Comparison of ENCODE assay signal across 14 mouse cellular contexts in the genomic region with DNA sequence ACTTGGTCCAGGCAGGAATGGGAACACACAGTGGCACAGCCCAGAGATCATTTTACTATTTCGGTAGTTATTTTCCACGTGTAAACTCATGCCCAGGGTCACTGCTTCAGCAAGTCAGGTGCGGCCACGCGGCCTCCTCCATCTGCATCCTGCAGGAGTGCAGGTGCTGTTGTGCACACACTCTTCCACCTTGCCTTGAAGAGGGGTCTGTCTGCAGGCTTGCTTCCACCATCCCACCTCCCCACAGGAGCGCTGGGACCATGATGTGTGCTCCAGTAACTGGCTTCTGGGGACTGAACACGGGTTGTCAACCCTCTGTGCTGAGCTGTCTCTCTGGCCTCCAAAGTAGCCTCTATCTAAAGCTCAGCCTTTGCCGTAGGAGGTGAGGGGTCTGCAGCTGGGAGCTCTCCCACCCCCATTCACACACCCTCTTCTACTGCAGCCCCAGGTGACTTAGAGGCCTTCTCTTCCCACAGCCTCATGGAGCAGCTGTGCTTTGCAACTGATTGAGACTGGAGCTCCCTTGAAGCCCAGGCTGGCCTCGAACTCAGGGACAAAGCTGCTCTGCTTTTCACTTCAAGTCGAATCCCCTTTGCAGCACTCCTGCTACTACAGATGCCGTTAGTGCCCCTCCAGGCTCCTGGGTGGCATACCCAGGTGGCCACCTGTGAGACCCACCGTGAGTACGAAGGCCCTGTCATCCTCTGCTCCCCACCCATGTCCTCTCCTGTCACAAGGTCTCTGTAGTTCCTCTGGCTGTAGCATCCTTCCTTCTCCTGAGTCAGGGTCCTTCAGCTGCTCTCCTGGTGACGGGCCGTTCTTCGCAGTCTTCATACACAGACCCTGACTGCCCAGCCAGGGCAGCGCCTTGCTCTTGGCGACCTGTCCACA. TPM values are rescaled to one million over a fixed set of nuclear protein-coding genes. Genes with fewer than 3 reads are reported as not detected.
DNase-seq lines count a peak whose midpoint lies in the region; ATAC-seq and TF ChIP-seq lines count a peak whose summit lies in the region.
"Had no signal": no experiment of that assay in that cellular context is flagged by ENCODE, and none has a peak within 500 bp of the region (broad histone marks: within the 10 kb centered on the region; RNA-seq: fewer than 3 reads in every experiment).

No protein-coding gene starts in this region.

- H3K27ac ChIP-seq in forebrain, embryonic 11.5 days (ENCODE audit: low read depth, low read length) = no peak overlapping the region
- no peak overlapping the region for H3K27ac ChIP-seq in forebrain, postnatal 0 days (ENCODE audit: low read depth, low read length)
- peak overlapping the region; percentile 18; the same call in 1 of the 2 replicates for H3K27ac ChIP-seq in midbrain, embryonic 15.5 days
- no peak overlapping the region for H3K27ac ChIP-seq in midbrain, embryonic 10.5 days (replicated peaks)
- no peak overlapping the region for H3K27ac ChIP-seq in embryonic facial prominence, embryonic 14.5 days (replicated peaks; ENCODE audit: low read depth, low read length)
- H3K27ac ChIP-seq in intestine, postnatal 0 days (ENCODE audit: low read depth, low read length) = no peak overlapping the region
- H3K27ac ChIP-seq: kidney, embryonic 15.5 days had no signal

- no peaks in the 10 kb centered on the region for H3K27me3 ChIP-seq in forebrain, embryonic 11.5 days (ENCODE audit: control insufficient read depth, insufficient read depth, low read length)
- no peaks in the 10 kb centered on the region for H3K27me3 ChIP-seq in forebrain, postnatal 0 days (ENCODE audit: insufficient read depth, low read length)
- no peaks in the 10 kb centered on the region for H3K27me3 ChIP-seq in midbrain, embryonic 15.5 days (replicated peaks)
- H3K27me3 ChIP-seq in midbrain, embryonic 10.5 days (ENCODE audit: low read depth, poor library complexity, severe bottlenecking) = no peaks in the 10 kb centered on the region
- H3K27me3 ChIP-seq in embryonic facial prominence, embryonic 14.5 days (replicated peaks; ENCODE audit: control insufficient read depth, insufficient read depth, low read length) = no peaks in the 10 kb centered on the region
- H3K27me3 ChIP-seq in intestine, postnatal 0 days (replicated peaks; ENCODE audit: control insufficient read depth, insufficient read depth, low read length) = no peaks in the 10 kb centered on the region
- H3K27me3 ChIP-seq: kidney, embryonic 15.5 days had no signal

- H3K4me3 ChIP-seq in forebrain, embryonic 11.5 days (ENCODE audit: low read depth, low read length) = no peak overlapping the region
- no peak overlapping the region for H3K4me3 ChIP-seq in forebrain, postnatal 0 days (ENCODE audit: low read depth, low read length)
- H3K4me3 ChIP-seq in midbrain, embryonic 15.5 days = no peak overlapping the region
- no peak overlapping the region for H3K4me3 ChIP-seq in midbrain, embryonic 10.5 days
- no peak overlapping the region for H3K4me3 ChIP-seq in embryonic facial prominence, embryonic 14.5 days (ENCODE audit: low read depth, low read length)
- no peak overlapping the region for H3K4me3 ChIP-seq in intestine, postnatal 0 days (ENCODE audit: low read depth, low read length)
- H3K4me3 ChIP-seq: kidney, embryonic 15.5 days had no signal

- ATAC-seq in forebrain, embryonic 11.5 days (replicated peaks; ENCODE audit: low FRiP score) = no peak
- no peak; the same call in 1 of the 2 replicates for ATAC-seq in forebrain, postnatal 0 days
- ATAC-seq in midbrain, embryonic 15.5 days (replicated peaks) = no peak; the same call in 1 of the 2 replicates
- 0 out of 2 replicates have a peak, but pooled peaks have one; percentile 2 for ATAC-seq in embryonic facial prominence, embryonic 14.5 days (ENCODE audit: low read depth)
- ATAC-seq in intestine, postnatal 0 days = 0 out of 2 replicates have a peak, but pooled peaks have one; percentile 6

- TF ChIP-seq CTCF in forebrain, postnatal 0 days (IDR thresholded peaks at IDR 0.05; ENCODE audit: low read depth) = no peak
- no peak for TF ChIP-seq CTCF in intestine, postnatal 0 days (IDR thresholded peaks at IDR 0.05; ENCODE audit: low read depth)

- WGBS in forebrain, embryonic 11.5 days = 86% methylated on average over 18 of the region's 18 CpGs
- 83% methylated on average over 18 of the region's 18 CpGs for WGBS in forebrain, postnatal 0 days
- 85% methylated on average over 18 of the region's 18 CpGs for WGBS in midbrain, embryonic 15.5 days
- 86% methylated on average over 18 of the region's 18 CpGs for WGBS in midbrain, embryonic 10.5 days
- WGBS in embryonic facial prominence, embryonic 14.5 days = 81% methylated on average over 18 of the region's 18 CpGs
- 82% methylated on average over 18 of the region's 18 CpGs for WGBS in intestine, postnatal 0 days

- no peak overlapping the region for H3K9ac ChIP-seq in forebrain, embryonic 11.5 days (ENCODE audit: low read length)
- no peak overlapping the region for H3K9ac ChIP-seq in forebrain, postnatal 0 days
- H3K9ac ChIP-seq in midbrain, embryonic 15.5 days = no peak overlapping the region
- H3K9ac ChIP-seq in embryonic facial prominence, embryonic 14.5 days (ENCODE audit: low read depth, low read length) = no peak overlapping the region
- no peak overlapping the region for H3K9ac ChIP-seq in intestine, postnatal 0 days (ENCODE audit: low read depth, low read length)
- H3K9ac ChIP-seq: kidney, embryonic 15.5 days; lung, embryonic 14.5 days had no signal

- H3K36me3 ChIP-seq in forebrain, embryonic 11.5 days (ENCODE audit: control insufficient read depth, insufficient read depth, low read length) = peaks cover 18% of the 10 kb centered on the region; the same call in 1 of the 2 replicates
- H3K36me3 ChIP-seq in forebrain, postnatal 0 days (ENCODE audit: insufficient read depth) = peaks cover 61% of the 10 kb centered on the region
- peaks cover 36% of the 10 kb centered on the region for H3K36me3 ChIP-seq in midbrain, embryonic 15.5 days (replicated peaks)
- H3K36me3 ChIP-seq in midbrain, embryonic 10.5 days = peaks cover 58% of the 10 kb centered on the region
- peaks cover 56% of the 10 kb centered on the region for H3K36me3 ChIP-seq in embryonic facial prominence, embryonic 14.5 days (ENCODE audit: control insufficient read depth, insufficient read depth, low read length)
- H3K36me3 ChIP-seq in intestine, postnatal 0 days (ENCODE audit: control insufficient read depth, insufficient read depth) = peaks cover 48% of the 10 kb centered on the region

- H3K4me2 ChIP-seq in forebrain, embryonic 11.5 days (ENCODE audit: low read depth, low read length, severe bottlenecking) = no peak overlapping the region
- H3K4me2 ChIP-seq in forebrain, postnatal 0 days (ENCODE audit: low read depth) = no peak overlapping the region
- H3K4me2 ChIP-seq in midbrain, embryonic 15.5 days = no peak overlapping the region
- H3K4me2 ChIP-seq in embryonic facial prominence, embryonic 14.5 days (ENCODE audit: low read depth, low read length) = no peak overlapping the region
- H3K4me2 ChIP-seq in intestine, postnatal 0 days (replicated peaks; ENCODE audit: low read depth) = no peak overlapping the region
- H3K4me2 ChIP-seq: heart, embryonic 11.5 days; kidney, embryonic 15.5 days; lung, embryonic 14.5 days had no signal

- H3K9me3 ChIP-seq in forebrain, embryonic 11.5 days (ENCODE audit: control insufficient read depth, low read length) = no peaks in the 10 kb centered on the region
- no peaks in the 10 kb centered on the region for H3K9me3 ChIP-seq in forebrain, postnatal 0 days (ENCODE audit: low read length)
- H3K9me3 ChIP-seq in midbrain, embryonic 15.5 days = no peaks in the 10 kb centered on the region
- H3K9me3 ChIP-seq in midbrain, embryonic 10.5 days (replicated peaks) = no peaks in the 10 kb centered on the region
- H3K9me3 ChIP-seq in embryonic facial prominence, embryonic 14.5 days (ENCODE audit: control insufficient read depth, low read length) = no peaks in the 10 kb centered on the region
- no peaks in the 10 kb centered on the region for H3K9me3 ChIP-seq in intestine, postnatal 0 days (ENCODE audit: control insufficient read depth)
- H3K9me3 ChIP-seq: kidney, embryonic 15.5 days had no signal

- peaks cover under 1% of the 10 kb centered on the region; the same call in 1 of the 2 replicates for H3K4me1 ChIP-seq in forebrain, embryonic 11.5 days (replicated peaks; ENCODE audit: control insufficient read depth, insufficient read depth, low read length)
- no peaks in the 10 kb centered on the region for H3K4me1 ChIP-seq in forebrain, postnatal 0 days (ENCODE audit: insufficient read depth)
- peaks cover 17% of the 10 kb centered on the region for H3K4me1 ChIP-seq in midbrain, embryonic 15.5 days
- H3K4me1 ChIP-seq in midbrain, embryonic 10.5 days = peaks cover 11% of the 10 kb centered on the region
- peaks cover 7% of the 10 kb centered on the region; the same call in 1 of the 2 replicates for H3K4me1 ChIP-seq in embryonic facial prominence, embryonic 14.5 days (ENCODE audit: control insufficient read depth, insufficient read depth, low read length)
- no peaks in the 10 kb centered on the region for H3K4me1 ChIP-seq in intestine, postnatal 0 days (replicated peaks; ENCODE audit: control insufficient read depth, insufficient read depth, low read length)

- DNase-seq in forebrain, embryonic 11.5 days (ENCODE audit: low spot score) = peak; percentile 54
- DNase-seq in forebrain, postnatal 0 days = no peak
- no peak for DNase-seq in midbrain, embryonic 10.5 days (ENCODE audit: low spot score)
- no peak for DNase-seq in embryonic facial prominence, embryonic 14.5 days (ENCODE audit: low spot score)
- DNase-seq in retina, embryonic 14.5 days (ENCODE audit: low spot score) = no peak
- DNase-seq in retina, postnatal 1 day = no peak

RNA-seq across cellular contexts. Expression of a gene that starts 8.4 kb away (rescaled TPM):
- 0.11 and 0.39 TPM in 2 replicates for polyA plus RNA-seq in forebrain, embryonic 11.5 days (2014; fragmentation: Nextera tagmentation; extraction: Ambion mirVana)
- total RNA-seq in forebrain, postnatal 0 days (2014; rRNA removed) = 0.15 TPM in 1 of 2 replicates, not detected in the other
- 0.08 and 0.09 TPM in 2 replicates for polyA plus RNA-seq in forebrain, postnatal 0 days (2015; fragmentation: Nextera tagmentation; extraction: Ambion mirVana)
- polyA plus RNA-seq in midbrain, embryonic 15.5 days (2015; fragmentation: Nextera tagmentation; extraction: Ambion mirVana) = 0.42 and 0.43 TPM in 2 replicates
- polyA plus RNA-seq in midbrain, embryonic 10.5 days (2016; fragmentation: Nextera tagmentation; extraction: Ambion mirVana) = 0.17 and 0.56 TPM in 2 replicates
- polyA plus RNA-seq in embryonic facial prominence, embryonic 14.5 days (2014; fragmentation: Nextera tagmentation; extraction: Ambion mirVana) = 1.8 and 1.9 TPM in 2 replicates
- polyA plus RNA-seq in intestine, postnatal 0 days (2015; fragmentation: Nextera tagmentation; extraction: Ambion mirVana) = 1.7 and 1.8 TPM in 2 replicates
- total RNA-seq: layer of hippocampus, adult 8-10 months had no signal

RNA-seq across cellular contexts. Expression of a gene that starts 9.2 kb away (rescaled TPM):
- polyA plus RNA-seq in forebrain, embryonic 11.5 days (2014; fragmentation: Nextera tagmentation; extraction: Ambion mirVana) = 276 and 285 TPM in 2 replicates
- total RNA-seq in forebrain, postnatal 0 days (2014; rRNA removed) = 1,323 and 1,444 TPM in 2 replicates
- 403 and 424 TPM in 2 replicates for polyA plus RNA-seq in forebrain, postnatal 0 days (2015; fragmentation: Nextera tagmentation; extraction: Ambion mirVana)
- polyA plus RNA-seq in midbrain, embryonic 15.5 days (2015; fragmentation: Nextera tagmentation; extraction: Ambion mirVana) = 351 and 370 TPM in 2 replicates
- polyA plus RNA-seq in midbrain, embryonic 10.5 days (2016; fragmentation: Nextera tagmentation; extraction: Ambion mirVana) = 174 and 180 TPM in 2 replicates
- polyA plus RNA-seq in embryonic facial prominence, embryonic 14.5 days (2014; fragmentation: Nextera tagmentation; extraction: Ambion mirVana) = 164 and 189 TPM in 2 replicates
- polyA plus RNA-seq in intestine, postnatal 0 days (2015; fragmentation: Nextera tagmentation; extraction: Ambion mirVana) = 236 and 241 TPM in 2 replicates

RNA-seq across cellular contexts. Expression of a gene that starts 23.1 kb away (rescaled TPM):
- polyA plus RNA-seq in forebrain, embryonic 11.5 days (2014; fragmentation: Nextera tagmentation; extraction: Ambion mirVana) = 7.3 and 7.4 TPM in 2 replicates
- not detected in 2 replicates for total RNA-seq in forebrain, postnatal 0 days (2014; rRNA removed)
- 9.3 and 16.4 TPM in 2 replicates for polyA plus RNA-seq in forebrain, postnatal 0 days (2015; fragmentation: Nextera tagmentation; extraction: Ambion mirVana)
- 9.7 and 16.6 TPM in 2 replicates for polyA plus RNA-seq in midbrain, embryonic 15.5 days (2015; fragmentation: Nextera tagmentation; extraction: Ambion mirVana)
- polyA plus RNA-seq in midbrain, embryonic 10.5 days (2016; fragmentation: Nextera tagmentation; extraction: Ambion mirVana) = 5.4 and 8.5 TPM in 2 replicates
- 27.0 and 29.1 TPM in 2 replicates for polyA plus RNA-seq in embryonic facial prominence, embryonic 14.5 days (2014; fragmentation: Nextera tagmentation; extraction: Ambion mirVana)
- polyA plus RNA-seq in intestine, postnatal 0 days (2015; fragmentation: Nextera tagmentation; extraction: Ambion mirVana) = 4.7 and 5.3 TPM in 2 replicates
- total RNA-seq: common myeloid progenitor, adult 5-6 weeks; megakaryocyte progenitor cell, adult 5-6 weeks had no signal

RNA-seq across cellular contexts. Expression of a gene that starts 29.8 kb away (rescaled TPM):
- polyA plus RNA-seq in forebrain, embryonic 11.5 days (2014; fragmentation: Nextera tagmentation; extraction: Ambion mirVana) = 12.3 and 13.0 TPM in 2 replicates
- 98.9 and 133 TPM in 2 replicates for total RNA-seq in forebrain, postnatal 0 days (2014; rRNA removed)
- 87.5 and 134 TPM in 2 replicates for polyA plus RNA-seq in forebrain, postnatal 0 days (2015; fragmentation: Nextera tagmentation; extraction: Ambion mirVana)
- polyA plus RNA-seq in midbrain, embryonic 15.5 days (2015; fragmentation: Nextera tagmentation; extraction: Ambion mirVana) = 198 and 205 TPM in 2 replicates
- 4.1 and 11.7 TPM in 2 replicates for polyA plus RNA-seq in midbrain, embryonic 10.5 days (2016; fragmentation: Nextera tagmentation; extraction: Ambion mirVana)
- 20.9 and 21.9 TPM in 2 replicates for polyA plus RNA-seq in embryonic facial prominence, embryonic 14.5 days (2014; fragmentation: Nextera tagmentation; extraction: Ambion mirVana)
- polyA plus RNA-seq in intestine, postnatal 0 days (2015; fragmentation: Nextera tagmentation; extraction: Ambion mirVana) = 3.3 and 3.6 TPM in 2 replicates
- total RNA-seq: common myeloid progenitor, adult 5-6 weeks; megakaryocyte progenitor cell, adult 5-6 weeks had no signal

RNA-seq across cellular contexts. Expression of a gene that starts 39.6 kb away (rescaled TPM):
- 4.8 and 7.0 TPM in 2 replicates for polyA plus RNA-seq in forebrain, embryonic 11.5 days (2014; fragmentation: Nextera tagmentation; extraction: Ambion mirVana)
- total RNA-seq in forebrain, postnatal 0 days (2014; rRNA removed) = 69.0 and 70.3 TPM in 2 replicates
- polyA plus RNA-seq in forebrain, postnatal 0 days (2015; fragmentation: Nextera tagmentation; extraction: Ambion mirVana) = 7.8 and 8.6 TPM in 2 replicates
- 4.7 and 4.8 TPM in 2 replicates for polyA plus RNA-seq in midbrain, embryonic 15.5 days (2015; fragmentation: Nextera tagmentation; extraction: Ambion mirVana)
- 1.9 and 2.2 TPM in 2 replicates for polyA plus RNA-seq in midbrain, embryonic 10.5 days (2016; fragmentation: Nextera tagmentation; extraction: Ambion mirVana)
- 7.2 and 7.6 TPM in 2 replicates for polyA plus RNA-seq in embryonic facial prominence, embryonic 14.5 days (2014; fragmentation: Nextera tagmentation; extraction: Ambion mirVana)
- 3.4 and 3.7 TPM in 2 replicates for polyA plus RNA-seq in intestine, postnatal 0 days (2015; fragmentation: Nextera tagmentation; extraction: Ambion mirVana)

Comparison
In these comparisons a context has a peak if more than half of its experiments do, and no peak if none do; other contexts are left out.
1. ATAC-seq: peak in embryonic facial prominence, embryonic 14.5 days (single experiment) and intestine, postnatal 0 days (single experiment); none in forebrain, embryonic 11.5 days (single experiment), forebrain, postnatal 0 days (single experiment) and midbrain, embryonic 15.5 days (single experiment).